Mouse (Mus musculus) cerebellum, adult 9-10 months (tissue): ENCODE measurements around the gene Zfp36.
A peak's percentile ranks its signal among the peaks of the same experiment; 100 is the strongest.
"Not testable (repeated sequence)": the region's sequence is repeated elsewhere in the genome, so short reads cannot be mapped to it uniquely, and the experiment has no call there.

Experiments used
- DNase-seq: peaks from one replicate; pipeline ENCODE4 v3.0.0; 2022

Zfp36 gene

DNA sequence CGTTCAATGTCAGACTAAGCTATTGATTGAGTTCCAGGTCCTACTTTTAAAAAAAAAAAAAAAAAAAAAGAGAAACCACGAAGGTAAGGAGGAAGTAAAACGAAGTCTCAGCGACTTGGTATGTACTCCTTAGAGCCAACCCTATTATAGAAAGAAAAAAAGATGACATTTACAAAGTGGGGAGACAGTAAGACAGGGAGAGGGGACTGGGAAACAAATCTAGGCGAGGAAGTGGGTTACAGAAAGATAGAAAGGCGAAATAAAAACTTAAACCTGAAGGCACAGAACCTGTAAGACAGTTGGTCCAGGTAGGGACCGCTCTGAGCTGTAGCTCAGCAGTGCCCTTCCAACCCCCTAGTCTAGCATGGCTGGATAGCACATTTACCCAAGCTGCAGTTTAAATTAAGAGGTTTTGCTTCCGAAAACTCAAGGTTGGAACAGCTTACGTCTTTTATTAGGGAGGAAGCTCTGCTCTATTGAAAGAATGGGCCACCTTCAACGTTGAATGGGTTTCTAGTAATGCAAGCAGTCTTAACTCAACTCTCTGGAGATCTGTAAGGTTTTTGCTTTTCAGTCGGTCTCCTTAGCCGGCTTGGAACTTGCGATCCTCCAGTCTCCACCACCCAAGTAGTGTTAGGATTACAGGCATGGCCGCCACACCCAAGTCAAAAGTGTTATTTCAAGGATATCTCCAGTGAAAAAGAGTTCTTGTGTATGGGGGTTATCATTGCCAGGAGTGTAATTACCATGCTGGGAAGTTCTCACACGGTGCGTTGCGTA, at the start of gene Zfp36:
Zfp36 (minus strand) TSS at position 17 of the 780 bp plus-strand sequence.
- DNase-seq = no peak

- DNase-seq = no peak
Observed at GRCm38 (mm10) chr7:28427738-28428137, 47.7 kb upstream of the Zfp36 start.

GRCm38 (mm10) chr7:28423018-28423417, 43.0 kb upstream of the Zfp36 start:
- DNase-seq = no peak

- DNase-seq = no peak
Observed at GRCm38 (mm10) chr7:28419416-28419815, 39.4 kb upstream of the Zfp36 start.

- DNase-seq = no peak
Observed at GRCm38 (mm10) chr7:28418096-28418670, 38.1 kb upstream of the Zfp36 start.

- DNase-seq = no peak
Observed at GRCm38 (mm10) chr7:28417368-28417767, 37.3 kb upstream of the Zfp36 start.

DNA sequence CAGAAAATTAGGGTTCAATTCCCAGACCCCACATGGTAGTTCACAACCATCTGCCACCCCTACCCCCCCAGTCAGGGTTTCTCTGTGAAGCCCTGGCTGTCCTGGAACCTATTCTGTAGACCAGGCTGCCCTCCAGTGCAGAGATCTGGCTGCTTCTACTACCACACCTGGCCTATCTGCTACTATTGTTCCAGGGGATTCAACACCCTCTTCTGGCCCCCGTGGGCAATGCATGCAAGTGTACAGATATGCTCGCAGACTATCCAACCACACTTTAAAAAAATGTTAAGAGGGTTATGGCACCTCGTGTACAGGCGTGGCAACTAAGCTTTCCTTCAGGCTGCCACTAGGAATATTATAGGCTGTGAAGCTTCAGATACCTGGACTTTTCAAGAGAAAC, 32.8 kb upstream of the Zfp36 start:
- no peak for DNase-seq

GRCm38 (mm10) chr7:28410841-28411475, 30.9 kb upstream of the Zfp36 start:
- no peak for DNase-seq

GRCm38 (mm10) chr7:28401942-28402341, 21.9 kb upstream of the Zfp36 start:
- DNase-seq = no peak

DNA sequence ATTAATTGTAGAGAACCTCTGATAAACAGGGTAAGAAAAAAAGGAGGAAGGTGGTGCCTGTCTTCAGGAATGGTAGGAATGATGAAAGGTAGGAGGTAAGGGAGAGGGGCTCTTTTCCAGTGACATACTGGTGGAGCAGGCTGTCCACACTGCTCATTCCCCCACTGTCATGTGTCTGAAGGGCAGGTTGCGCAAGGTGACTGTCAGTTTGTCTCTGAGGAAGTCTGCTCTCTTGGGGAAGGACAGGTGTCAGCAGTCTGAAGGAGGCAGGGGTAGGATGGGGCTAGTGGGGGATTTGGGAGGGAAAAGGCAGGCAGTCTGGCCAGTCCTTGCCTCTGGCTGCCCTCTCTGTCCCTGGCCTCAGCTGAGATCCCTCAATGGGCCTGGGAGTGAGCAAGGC, 21.0 kb upstream of the Zfp36 start:
- DNase-seq = no peak

GRCm38 (mm10) chr7:28398696-28399340, 18.8 kb upstream of the Zfp36 start:
- no peak for DNase-seq

DNA sequence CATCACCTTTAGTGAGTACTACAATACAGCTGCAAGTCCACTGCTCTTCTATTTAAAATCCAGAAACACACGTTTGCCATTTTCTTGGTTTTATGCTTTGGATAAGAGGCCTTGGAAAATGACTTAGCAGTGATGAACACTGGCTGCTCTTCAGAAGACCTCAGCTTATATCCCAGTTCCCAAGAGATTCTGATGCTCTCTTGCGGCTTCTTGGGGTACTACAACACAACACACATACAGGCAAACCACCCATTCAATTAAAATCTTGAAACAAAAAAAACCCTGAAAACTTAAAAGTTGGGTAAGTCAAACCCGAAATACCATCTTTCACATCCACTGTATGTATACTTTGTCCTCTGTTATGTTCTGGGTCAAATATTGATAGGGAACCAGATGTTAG, 17.9 kb upstream of the Zfp36 start:
- no peak for DNase-seq

DNA sequence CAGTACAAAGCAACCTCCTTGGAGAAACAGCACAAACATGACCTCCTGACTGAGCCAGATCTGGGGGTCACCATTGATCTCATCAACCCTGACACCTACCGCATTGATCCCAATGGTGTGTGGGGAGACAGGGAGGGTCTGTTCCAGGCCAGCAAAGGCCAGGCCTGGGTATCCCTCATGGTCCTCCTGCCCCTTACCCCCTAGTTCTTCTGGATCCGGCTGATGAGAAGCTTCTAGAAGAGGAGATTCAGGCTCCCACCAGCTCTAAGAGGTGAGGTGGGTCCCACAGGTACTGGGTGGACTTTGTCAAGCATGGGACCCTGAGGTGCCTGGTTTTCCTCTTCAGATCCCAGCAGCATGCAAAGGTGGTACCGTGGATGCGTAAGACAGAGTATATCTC, 15.4 kb upstream of the Zfp36 start:
- DNase-seq = no peak

GRCm38 (mm10) chr7:28393272-28393951, 13.4 kb upstream of the Zfp36 start:
- DNase-seq = no peak

GRCm38 (mm10) chr7:28392429-28393271, 12.6 kb upstream of the Zfp36 start, which contains the start of the genes Med29 and Paf1:
Gene Med29 (minus strand): TSS chr7:28392708.
Gene Paf1 (plus strand): TSS chr7:28392951.
- peak; percentile 99 for DNase-seq

DNA sequence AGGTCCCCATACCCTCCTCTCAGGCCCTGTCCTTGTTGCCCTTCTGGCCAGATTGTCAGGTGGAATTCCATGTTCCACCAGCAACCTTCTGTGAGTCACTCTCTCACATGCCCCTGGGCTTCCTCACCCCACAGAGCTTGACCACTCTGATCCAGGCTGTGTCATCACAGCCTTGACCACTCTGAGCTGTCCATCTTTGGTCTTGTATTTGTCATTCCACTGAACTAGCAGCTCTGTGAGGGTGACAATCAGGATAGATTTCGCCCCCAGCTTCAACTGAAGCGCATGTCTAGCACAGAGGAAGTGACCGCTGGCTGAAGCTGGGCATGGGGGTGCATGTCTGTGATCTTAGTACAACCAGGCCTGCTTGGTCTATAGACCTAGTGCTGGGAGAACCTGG, 10.3 kb upstream of the Zfp36 start:
- no peak for DNase-seq

- not testable (repeated sequence) for DNase-seq
Observed at GRCm38 (mm10) chr7:28387384-28387783, 7.3 kb upstream of the Zfp36 start.

- not testable (repeated sequence) for DNase-seq
Observed at GRCm38 (mm10) chr7:28386877-28387276, 6.8 kb upstream of the Zfp36 start.

DNA sequence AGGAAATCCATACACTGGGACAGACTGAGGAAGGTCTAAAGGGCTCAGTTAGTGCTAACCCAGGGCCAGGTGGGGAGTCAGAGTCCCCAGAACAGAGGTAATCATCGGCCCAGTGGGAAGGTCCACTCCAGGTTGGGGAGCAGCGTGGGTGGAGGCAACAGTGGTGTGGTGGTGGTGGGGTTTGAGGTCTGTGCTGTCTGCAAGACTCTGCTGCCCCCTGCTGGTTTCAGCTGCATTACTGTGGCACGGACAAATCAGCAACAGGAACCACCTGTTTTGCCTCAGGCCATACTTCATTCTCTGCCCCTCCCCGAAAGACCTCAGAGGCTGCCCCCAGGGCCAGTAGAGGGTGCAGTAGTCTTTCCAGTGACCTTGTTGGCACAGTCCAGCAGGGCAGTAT, 6.4 kb upstream of the Zfp36 start:
- peak; percentile 72 for DNase-seq

DNA sequence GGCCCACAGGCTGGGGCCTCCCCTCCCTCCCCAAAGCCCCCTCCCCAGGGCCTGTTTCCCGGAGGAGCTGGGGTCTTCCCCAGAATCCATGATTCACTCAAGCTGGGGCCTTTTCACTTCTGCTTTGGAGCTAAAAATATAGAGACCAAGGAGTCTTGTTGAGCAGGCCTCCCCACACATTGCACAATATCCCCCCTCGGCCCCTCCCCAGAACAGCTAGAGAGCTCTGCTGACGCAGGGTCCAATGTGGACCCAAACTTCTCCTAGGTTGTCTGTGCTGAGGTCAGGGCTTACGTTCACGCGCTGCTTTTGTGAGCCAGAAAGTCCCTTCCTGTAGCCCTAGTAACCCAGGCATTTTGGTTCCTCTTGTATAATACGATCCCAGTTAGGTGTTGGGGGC, 6.0 kb upstream of the Zfp36 start:
- no peak for DNase-seq

GRCm38 (mm10) chr7:28385196-28385595, 5.1 kb upstream of the Zfp36 start:
- no peak for DNase-seq

DNA sequence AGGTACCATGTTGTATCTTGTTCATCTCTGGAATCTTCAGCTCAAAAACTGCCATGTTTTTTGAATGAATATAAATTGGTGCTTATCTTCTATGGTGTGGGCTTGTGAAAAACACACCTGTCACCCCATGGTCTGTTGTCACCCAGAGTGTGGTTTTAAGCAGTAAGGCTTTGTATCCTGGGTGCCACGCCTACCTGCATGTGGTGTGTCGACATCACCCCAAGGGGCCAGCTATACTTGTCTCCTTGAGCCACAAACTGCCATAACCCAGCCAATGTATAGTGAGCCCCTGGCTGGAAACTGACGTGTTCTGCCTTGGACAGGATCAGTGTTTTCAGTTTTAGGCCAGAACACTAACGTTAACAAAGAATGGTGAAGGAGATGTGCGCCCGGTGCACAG, 4.1 kb upstream of the Zfp36 start:
- no peak for DNase-seq
